Mouse (Mus musculus): ENCODE results near the gene Zim1. TPM values are rescaled to one million over a fixed set of nuclear protein-coding genes. Genes with fewer than 3 reads are reported as not detected.

Zim1 gene
- polyA plus RNA-seq, 1 experiment from 2014 or later = 3.7 TPM

DNA sequence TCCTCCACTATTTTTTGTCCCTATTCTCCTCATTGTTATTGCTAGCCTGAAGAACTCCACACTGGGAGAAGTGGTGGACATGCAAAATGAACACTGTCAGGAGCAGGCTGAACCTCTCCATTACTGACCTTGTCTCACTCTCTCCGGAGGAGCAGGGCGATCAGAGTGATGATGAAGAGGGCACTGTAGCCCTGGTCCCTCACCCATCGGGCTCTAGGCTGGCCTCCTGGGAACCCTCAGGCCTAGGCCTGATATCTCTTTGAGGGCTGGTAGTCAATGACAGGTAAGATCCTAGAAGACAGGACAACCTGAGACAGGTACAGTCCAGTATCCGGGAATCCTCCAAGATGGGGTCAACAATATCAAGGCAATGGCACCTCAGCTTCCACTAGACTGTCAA is 58.2 kb downstream of the Zim1 start:
- Histone ChIP-seq H3K9me3 (no peaks in the 10 kb centered on the region; the same call in 1 of the 2 replicates), H3K27me3 (no peaks in the 10 kb centered on the region), H3K27ac (replicated peaks) (no peak overlapping the region), H3K36me3 (no peaks in the 10 kb centered on the region), H3K4me2 (replicated peaks) (no peak overlapping the region), H3K4me3 (no peak overlapping the region), H3K9ac (replicated peaks) (no peak overlapping the region), H3K4me1 (no peaks in the 10 kb centered on the region)
- no peak for ATAC-seq (replicated peaks)
- 86% methylated on average over 4 of the region's 4 CpGs for WGBS

DNA sequence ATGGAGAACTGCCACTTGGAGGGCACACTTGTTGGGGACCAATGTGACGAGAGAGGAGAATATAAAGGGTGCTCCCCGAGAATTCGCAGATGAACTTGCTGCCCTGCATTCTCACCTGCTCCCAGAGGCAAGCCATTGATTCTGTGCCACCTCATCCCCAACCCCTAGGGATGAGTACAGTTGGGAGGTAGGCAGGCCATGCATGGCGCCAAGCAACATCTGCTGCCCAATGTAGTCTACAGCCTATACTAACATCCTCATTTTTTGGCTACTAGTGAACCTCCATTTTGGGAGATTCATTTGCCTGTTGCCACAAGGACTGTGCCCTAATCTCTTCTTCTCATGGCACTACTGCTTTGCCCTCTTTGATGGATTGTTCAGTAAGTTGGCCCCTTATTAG is 59.5 kb downstream of the Zim1 start:
- ATAC-seq (replicated peaks) = no peak
- Histone ChIP-seq H3K9ac (replicated peaks) (no peak overlapping the region), H3K36me3 (no peaks in the 10 kb centered on the region), H3K9me3 (no peaks in the 10 kb centered on the region), H3K4me3 (no peak overlapping the region), H3K27ac (replicated peaks) (no peak overlapping the region), H3K4me2 (replicated peaks) (no peak overlapping the region), H3K27me3 (no peaks in the 10 kb centered on the region), H3K4me1 (no peaks in the 10 kb centered on the region)
- WGBS = 88% methylated on average over 4 of the region's 4 CpGs

DNA sequence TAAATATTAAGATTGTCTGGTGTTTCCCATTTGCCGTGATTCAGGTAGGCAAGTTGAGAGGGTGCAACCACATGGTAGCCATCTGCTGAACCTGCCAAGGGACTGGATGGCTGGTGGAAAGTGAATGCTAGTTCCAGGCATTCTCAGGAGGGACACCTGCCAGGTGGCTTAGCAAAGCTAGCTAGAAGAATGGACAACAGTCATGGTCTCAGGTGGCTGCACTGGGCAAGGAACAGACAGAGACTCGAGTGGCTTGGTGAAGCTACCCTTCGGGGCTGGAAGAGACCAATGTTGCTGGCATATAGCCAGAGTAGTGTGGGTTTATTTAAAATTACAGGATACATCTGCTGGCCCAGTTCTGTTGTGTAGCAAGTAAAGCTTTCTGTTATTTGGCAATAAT is 60.4 kb downstream of the Zim1 start:
- Histone ChIP-seq H3K27me3 (no peaks in the 10 kb centered on the region), H3K4me1 (no peaks in the 10 kb centered on the region), H3K9ac (replicated peaks) (no peak overlapping the region), H3K27ac (replicated peaks) (no peak overlapping the region), H3K4me2 (replicated peaks) (no peak overlapping the region), H3K9me3 (no peaks in the 10 kb centered on the region), H3K36me3 (no peaks in the 10 kb centered on the region), H3K4me3 (no peak overlapping the region)
- ATAC-seq (replicated peaks) = no peak
- 76% methylated on average over 3 of the region's 3 CpGs for WGBS

Other genes with a start within 250 kb of the Zim1 start
- gene Olfr1336, start 240.3 kb downstream of the Zim1 start, polyA plus RNA-seq (2015; fragmentation: Nextera tagmentation; extraction: Ambion mirVana) = 0.03 TPM in 1 of 2 replicates, not detected in the other
- gene Olfr1346, start 229.3 kb downstream of the Zim1 start, polyA plus RNA-seq (2015; fragmentation: Nextera tagmentation; extraction: Ambion mirVana) = not detected in 2 replicates
- gene Olfr5, start 209.5 kb downstream of the Zim1 start, polyA plus RNA-seq (2015; fragmentation: Nextera tagmentation; extraction: Ambion mirVana) = not detected in 2 replicates
- gene Olfr1347, start 196.7 kb downstream of the Zim1 start, polyA plus RNA-seq (2015; fragmentation: Nextera tagmentation; extraction: Ambion mirVana) = not detected in 2 replicates
- gene Olfr1348, start 187.7 kb downstream of the Zim1 start, polyA plus RNA-seq (2015; fragmentation: Nextera tagmentation; extraction: Ambion mirVana) = not detected in 2 replicates
- gene Olfr1349, start 173.5 kb downstream of the Zim1 start, polyA plus RNA-seq (2015; fragmentation: Nextera tagmentation; extraction: Ambion mirVana) = not detected in 2 replicates
- gene Olfr1350, start 131.6 kb downstream of the Zim1 start, polyA plus RNA-seq (2015; fragmentation: Nextera tagmentation; extraction: Ambion mirVana) = not detected in 2 replicates
- gene Peg3, start 34.0 kb upstream of the Zim1 start, polyA plus RNA-seq (2015; fragmentation: Nextera tagmentation; extraction: Ambion mirVana) = 51.1 and 58.7 TPM in 2 replicates
- 22.4 and 26.1 TPM in 2 replicates for gene Usp29, start 34.1 kb upstream of the Zim1 start, polyA plus RNA-seq (2015; fragmentation: Nextera tagmentation; extraction: Ambion mirVana)